Mouse (Mus musculus) ES-E14 (cell line): Measurements from ENCODE around the gene Gm17332. TPM values are rescaled to one million over a fixed set of nuclear protein-coding genes. Genes with fewer than 3 reads are reported as not detected.

Source experiments
- DNase-seq: peaks from one replicate; pipeline ENCODE4 v3.0.0-alpha.2; 2013; ENCODE audit warnings: low read depth, low spot score
- H3K27ac ChIP-seq: 2 replicates; pipeline ENCODE4 v1.5.1; 2012; ENCODE audit warnings: low read depth, mild to moderate bottlenecking, low read length, moderate library complexity, mixed read lengths; ENCODE audit not compliant: poor library complexity, insufficient read depth, severe bottlenecking
- H3K36me3 ChIP-seq: 2 replicates; pipeline ENCODE4 v1.6.1; 2012; ENCODE audit warnings: mild to moderate bottlenecking, low read length, moderate library complexity, mixed read lengths; ENCODE audit not compliant: control insufficient read depth, poor library complexity, insufficient read depth, severe bottlenecking
- H3K4me1 ChIP-seq, 2 experiments: fragments of 150-350 bp in 1 of 2; sonication (generic) in 1 of 2; 2 replicates each; pipeline ENCODE4 v1.6.1; 2012; ENCODE audit warnings: low read length in 2 of 2, mild to moderate bottlenecking in 1 of 2, mixed read lengths in 1 of 2; ENCODE audit not compliant: control insufficient read depth in 2 of 2, insufficient read depth in 2 of 2, poor library complexity in 1 of 2
- H3K4me3 ChIP-seq, 2 experiments: fragments of 150-350 bp in 1 of 2; sonication (generic) in 1 of 2; 2 replicates each; pipeline ENCODE4 v1.5.1; 2012; ENCODE audit warnings: low read length in 2 of 2, low read depth in 1 of 2, mild to moderate bottlenecking in 1 of 2, mixed read lengths in 1 of 2; ENCODE audit not compliant: insufficient read depth in 1 of 2, poor library complexity in 1 of 2, severe bottlenecking in 1 of 2
- H3K9ac ChIP-seq: 2 replicates; pipeline ENCODE4 v1.6.1; 2012; ENCODE audit warnings: low read depth, mild to moderate bottlenecking, low read length, mixed read lengths; ENCODE audit not compliant: poor library complexity, insufficient read depth, severe bottlenecking
- H3K9me3 ChIP-seq: fragments of 150-350 bp; sonication (generic); 2 replicates; pipeline ENCODE4 v1.6.1; 2012; ENCODE audit warnings: low read depth, mild to moderate bottlenecking, low read length; ENCODE audit not compliant: control insufficient read depth, insufficient read depth
- CHD2 ChIP-seq: IDR thresholded peaks from 2 replicates; pipeline ENCODE4 v1.6.1; 2014; ENCODE audit warnings: mild to moderate bottlenecking, low read depth, low read length, inconsistent platforms
- HCFC1 ChIP-seq: IDR thresholded peaks from 2 replicates; pipeline ENCODE4 v1.6.1; 2012; ENCODE audit warnings: low read length, inconsistent platforms, borderline replicate concordance; ENCODE audit not compliant: insufficient read depth
- MAFK ChIP-seq: IDR thresholded peaks from 2 replicates; pipeline ENCODE4 v1.6.1; 2014; ENCODE audit warnings: mild to moderate bottlenecking, low read depth, low read length, inconsistent platforms; ENCODE audit not compliant: insufficient read depth
- ZC3H11A ChIP-seq: IDR thresholded peaks from 2 replicates; pipeline ENCODE4 v1.6.1; 2012; ENCODE audit warnings: low read depth, mild to moderate bottlenecking, inconsistent platforms, low read length, borderline replicate concordance
- ZNF384 ChIP-seq: IDR thresholded peaks from 2 replicates; pipeline ENCODE4 v1.6.1; 2012; ENCODE audit warnings: low read depth, low read length, inconsistent platforms
- in situ Hi-C, 2 experiments: fragments of 600-800 bp; cut with MboI; formaldehyde crosslinking; loops; one replicate each; pipeline ENCODE4 v1.15.1; 2025; ENCODE audit warnings: low sequenced_read_pairs in 2 of 2, inconsistent platforms in 1 of 2; ENCODE audit not compliant: unreplicated experiment in 2 of 2
- total RNA-seq: library from RNA; depleted of rRNA; stranded (reverse); fragments of 300-350 nt; gene quantifications from 2 replicates; pipeline ENCODE4 v1.2.3, GENCODE M21; 2012

Gm17332 gene
- total RNA-seq, 1 experiment, result not detected

GRCm38 (mm10) chr11:31195621-31196363 is 13.5 kb upstream of the Gm17332 start:
- in situ Hi-C loops, result no loop called here

GRCm38 (mm10) chr11:31194761-31195160 is 12.5 kb upstream of the Gm17332 start:
- Histone ChIP-seq H3K4me3 (no peak overlapping the region), H3K9ac (no peak overlapping the region), H3K4me1 (no peaks in the 10 kb centered on the region), H3K27ac (no peak overlapping the region), H3K9me3 (no peaks in the 10 kb centered on the region), H3K36me3 (no peaks in the 10 kb centered on the region)
- no peak for DNase-seq
- in situ Hi-C loops, result no loop called here
- TF ChIP-seq MAFK (no peak), HCFC1 (no peak), ZC3H11A (no peak)

More at GRCm38 (mm10) chr11:31195621-31196363, 13.5 kb upstream of the Gm17332 start:
- no peaks in the 10 kb centered on the region for H3K36me3 ChIP-seq
- DNase-seq, result no peak
- H3K9ac ChIP-seq, result no peak overlapping the region
- no peaks in the 10 kb centered on the region for H3K4me1 ChIP-seq
- no peak overlapping the region for H3K4me3 ChIP-seq
- no peak overlapping the region for H3K27ac ChIP-seq
- H3K9me3 ChIP-seq, result no peaks in the 10 kb centered on the region
- TF ChIP-seq ZC3H11A (no peak), CHD2 (no peak), HCFC1 (no peak)

- H3K4me3 ChIP-seq, result peak overlapping the region in 1 of 2 experiments; percentile 63; a peak in 2 of 4 replicates
- TF ChIP-seq ZC3H11A (no peak), ZNF384 (no peak)
- peaks cover 0 to 3% of the 10 kb centered on the region in 2 experiments; a peak in 1 of 4 replicates for H3K4me1 ChIP-seq
- no peaks in the 10 kb centered on the region for H3K36me3 ChIP-seq
- H3K9me3 ChIP-seq, result no peaks in the 10 kb centered on the region
- no peak for DNase-seq
- in situ Hi-C loops, result no loop called here
- no peak overlapping the region for H3K9ac ChIP-seq
- no peak overlapping the region for H3K27ac ChIP-seq
Observed at GRCm38 (mm10) chr11:31170052-31170646, 12.1 kb downstream of the Gm17332 start.

- in situ Hi-C loops, result no loop called here
Observed at GRCm38 (mm10) chr11:31169161-31170051, 12.9 kb downstream of the Gm17332 start.

More at GRCm38 (mm10) chr11:31169161-31170051, 12.9 kb downstream of the Gm17332 start:
- peak overlapping the region; percentile 47 to 63; a peak in 3 of 4 replicates for H3K4me3 ChIP-seq
- H3K9ac ChIP-seq, result no peak overlapping the region
- H3K27ac ChIP-seq, result no peak overlapping the region
- peak; percentile 26 for DNase-seq
- H3K36me3 ChIP-seq, result no peaks in the 10 kb centered on the region
- peaks cover 0 to 3% of the 10 kb centered on the region in 2 experiments; a peak in 1 of 4 replicates for H3K4me1 ChIP-seq
- TF ChIP-seq CHD2 (no peak), ZNF384 (no peak), MAFK (no peak), HCFC1 (no peak), ZC3H11A (no peak)
- no peaks in the 10 kb centered on the region for H3K9me3 ChIP-seq
